9 mouse cellular contexts compared by ENCODE assay signal in the genomic region with DNA sequence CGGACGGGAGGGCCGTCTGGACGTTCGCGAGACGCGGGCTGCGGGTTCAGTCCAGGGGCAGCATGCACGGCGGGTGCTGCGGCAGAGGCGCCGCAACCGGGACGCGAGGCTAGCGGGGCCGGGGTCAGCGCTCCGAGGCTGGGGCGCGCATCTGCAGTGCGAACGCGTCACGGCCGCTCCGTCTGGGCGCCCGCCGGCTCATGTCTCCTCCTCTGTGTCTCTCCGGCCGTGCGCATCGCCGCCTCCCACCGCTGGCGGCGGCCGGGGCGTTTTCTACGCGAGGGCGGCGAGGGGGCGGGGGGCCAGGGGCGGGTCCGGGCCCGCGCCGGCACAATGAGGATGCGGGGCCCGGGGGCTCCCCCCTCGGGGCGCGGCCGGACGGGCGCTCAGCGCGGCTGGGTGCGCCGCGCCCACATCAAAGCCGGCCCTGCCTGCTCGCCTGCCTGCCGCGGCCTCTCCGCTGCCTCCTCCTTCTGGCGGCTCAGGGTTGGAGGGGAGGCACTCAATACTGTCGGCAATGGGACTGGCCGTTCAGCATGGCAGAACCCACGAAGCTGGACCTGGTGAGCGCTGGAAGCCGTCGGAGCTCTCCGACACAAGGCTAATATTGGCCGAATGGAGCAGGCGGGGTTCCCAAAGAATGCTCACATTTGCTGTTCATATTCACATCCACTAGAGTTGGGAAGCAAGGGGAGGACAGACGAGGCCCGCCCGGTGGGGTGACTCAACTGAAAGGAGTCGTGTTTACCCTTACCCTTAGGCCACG. TPM values are rescaled to one million over a fixed set of nuclear protein-coding genes. Genes with fewer than 3 reads are reported as not detected.
A peak's percentile ranks its signal among the peaks of the same experiment; 100 is the strongest.
DNase-seq lines count a peak whose midpoint lies in the region; ATAC-seq and TF ChIP-seq lines count a peak whose summit lies in the region.
"Had no signal": no experiment of that assay in that cellular context is flagged by ENCODE, and none has a peak within 500 bp of the region (broad histone marks: within the 10 kb centered on the region; RNA-seq: fewer than 3 reads in every experiment).

No protein-coding gene starts in this region.

- peaks cover 16% of the 10 kb centered on the region; the same call in 1 of the 2 replicates for H3K4me1 ChIP-seq in embryonic facial prominence, embryonic 11.5 days (ENCODE audit: control insufficient read depth, insufficient read depth, low read length)
- H3K4me1 ChIP-seq in heart, embryonic 13.5 days: peaks cover 50% of the 10 kb centered on the region
- H3K4me1 ChIP-seq in kidney, postnatal 0 days (replicated peaks; ENCODE audit: insufficient read depth, low read length): peaks cover 6% of the 10 kb centered on the region; the same call in 1 of the 2 replicates

- ATAC-seq in embryonic facial prominence, embryonic 11.5 days (replicated peaks; ENCODE audit: insufficient number of reproducible peaks, low FRiP score, low TSS enrichment, low read depth): peak; percentile 59
- peak; percentile 31; the same call in 1 of the 2 replicates for ATAC-seq in heart, embryonic 13.5 days (ENCODE audit: extremely low read depth, insufficient number of reproducible peaks, low FRiP score, low TSS enrichment)
- peak; percentile 38 for ATAC-seq in kidney, postnatal 0 days (replicated peaks; ENCODE audit: low FRiP score, low read depth)

- H3K27ac ChIP-seq in layer of hippocampus, adult 2 months: peak overlapping the region; percentile 53; the same call in 1 of the 2 replicates
- H3K27ac ChIP-seq in embryonic facial prominence, embryonic 11.5 days (replicated peaks; ENCODE audit: low read depth, low read length): 0 out of 2 replicates have a peak overlapping the region, but pooled peaks have one; percentile 13
- peak overlapping the region; percentile 53 for H3K27ac ChIP-seq in heart, embryonic 13.5 days (replicated peaks)
- H3K27ac ChIP-seq in kidney, postnatal 0 days: no peak overlapping the region

- DNase-seq in layer of hippocampus, adult 2 months (ENCODE audit: low spot score in 2 of 2): no peak
- no peak for DNase-seq in layer of hippocampus, postnatal 10 days (ENCODE audit: low spot score in 2 of 2)
- peak; percentile 67 for DNase-seq in embryonic facial prominence, embryonic 11.5 days (ENCODE audit: low spot score)
- peak; percentile 60 for DNase-seq in kidney, postnatal 0 days (ENCODE audit: low spot score)
- DNase-seq in lung, postnatal 25 days (ENCODE audit: low spot score): peak; percentile 31
- peak; percentile 75 for DNase-seq in retina, postnatal 1 day
- DNase-seq in right cerebral cortex, postnatal 4 days: no peak

- H3K9me3 ChIP-seq in embryonic facial prominence, embryonic 11.5 days (replicated peaks; ENCODE audit: control insufficient read depth, low read length): no peaks in the 10 kb centered on the region
- H3K9me3 ChIP-seq in heart, embryonic 13.5 days: no peaks in the 10 kb centered on the region
- H3K9me3 ChIP-seq in kidney, postnatal 0 days (replicated peaks; ENCODE audit: low read length): no peaks in the 10 kb centered on the region

- peak overlapping the region; percentile 98 for H3K4me2 ChIP-seq in embryonic facial prominence, embryonic 11.5 days (ENCODE audit: low read depth, low read length)
- H3K4me2 ChIP-seq in heart, embryonic 13.5 days: peak overlapping the region; percentile 96
- peak overlapping the region; percentile 94 for H3K4me2 ChIP-seq in kidney, postnatal 0 days (ENCODE audit: low read length)

- H3K27me3 ChIP-seq in embryonic facial prominence, embryonic 11.5 days (ENCODE audit: control insufficient read depth, insufficient read depth, low read length): peaks cover 12% of the 10 kb centered on the region
- peaks cover 27% of the 10 kb centered on the region for H3K27me3 ChIP-seq in heart, embryonic 13.5 days (replicated peaks)
- H3K27me3 ChIP-seq in kidney, postnatal 0 days (ENCODE audit: insufficient read depth, low read length): no peaks in the 10 kb centered on the region; the same call in 1 of the 2 replicates

- WGBS in embryonic facial prominence, embryonic 11.5 days: under 1% methylated on average over 50 of the region's 85 CpGs
- WGBS in heart, embryonic 13.5 days: under 1% methylated on average over 77 of the region's 85 CpGs
- WGBS in kidney, postnatal 0 days: under 1% methylated on average over 63 of the region's 85 CpGs

- peak overlapping the region; percentile 65 for H3K9ac ChIP-seq in embryonic facial prominence, embryonic 11.5 days (replicated peaks; ENCODE audit: low read length)
- H3K9ac ChIP-seq in heart, embryonic 13.5 days: peak overlapping the region; percentile 84
- peak overlapping the region; percentile 46 for H3K9ac ChIP-seq in kidney, postnatal 0 days (ENCODE audit: low read depth, low read length)

- H3K36me3 ChIP-seq in embryonic facial prominence, embryonic 11.5 days (replicated peaks; ENCODE audit: control insufficient read depth, insufficient read depth, low read depth, low read length): no peaks in the 10 kb centered on the region; the same call in 1 of the 2 replicates
- H3K36me3 ChIP-seq in heart, embryonic 13.5 days: peaks cover 34% of the 10 kb centered on the region
- H3K36me3 ChIP-seq in kidney, postnatal 0 days (ENCODE audit: insufficient read depth, low read length): peaks cover 18% of the 10 kb centered on the region

- H3K4me3 ChIP-seq in layer of hippocampus, adult 2 months: peak overlapping the region; percentile 59
- peak overlapping the region; percentile 54 for H3K4me3 ChIP-seq in embryonic facial prominence, embryonic 11.5 days (ENCODE audit: low read depth, low read length)
- H3K4me3 ChIP-seq in heart, embryonic 13.5 days: peak overlapping the region; percentile 71
- H3K4me3 ChIP-seq in kidney, postnatal 0 days (replicated peaks; ENCODE audit: low read depth, low read length): peak overlapping the region; percentile 52

- no peak for TF ChIP-seq CTCF in layer of hippocampus, adult 2 months (conservative IDR thresholded peaks at IDR 0.05)
- no peak for TF ChIP-seq CTCF in kidney, postnatal 0 days (IDR thresholded peaks at IDR 0.05; ENCODE audit: low read depth)

RNA-seq across cellular contexts. Expression of gene Fgf18, which starts 0.6 kb away (rescaled TPM):
- 1 to 10 TPM; 4.1 TPM for total RNA-seq in layer of hippocampus, adult 2 months (2021)
- 1 to 10 TPM; 8.1 to 8.9 TPM for total RNA-seq in layer of hippocampus, postnatal 10 days (2021)
- polyA plus RNA-seq in embryonic facial prominence, embryonic 11.5 days (2014; fragmentation: Nextera tagmentation; extraction: Ambion mirVana): 4.0 and 5.1 TPM in 2 replicates
- polyA plus RNA-seq in heart, embryonic 13.5 days (2015; fragmentation: Nextera tagmentation; extraction: Ambion mirVana): 3.3 and 4.3 TPM in 2 replicates
- 0.54 and 0.76 TPM in 2 replicates for polyA plus RNA-seq in kidney, postnatal 0 days (2015; fragmentation: Nextera tagmentation; extraction: Ambion mirVana)

RNA-seq across cellular contexts. Expression of gene Npm1, which starts 15.3 kb away (rescaled TPM):
- total RNA-seq in layer of hippocampus, adult 2 months (2021): 100 to 1,000 TPM; 183 to 184 TPM
- total RNA-seq in layer of hippocampus, postnatal 10 days (2021): 100 to 1,000 TPM; 225 to 246 TPM
- 1,326 and 1,437 TPM in 2 replicates for polyA plus RNA-seq in embryonic facial prominence, embryonic 11.5 days (2014; fragmentation: Nextera tagmentation; extraction: Ambion mirVana)
- 532 and 581 TPM in 2 replicates for polyA plus RNA-seq in heart, embryonic 13.5 days (2015; fragmentation: Nextera tagmentation; extraction: Ambion mirVana)
- polyA plus RNA-seq in kidney, postnatal 0 days (2015; fragmentation: Nextera tagmentation; extraction: Ambion mirVana): 901 and 905 TPM in 2 replicates

RNA-seq across cellular contexts. Expression of gene Tlx3, which starts 55.6 kb away (rescaled TPM):
- total RNA-seq in layer of hippocampus, adult 2 months (2021): not detected
- not detected for total RNA-seq in layer of hippocampus, postnatal 10 days (2021)
- 6.0 and 7.4 TPM in 2 replicates for polyA plus RNA-seq in embryonic facial prominence, embryonic 11.5 days (2014; fragmentation: Nextera tagmentation; extraction: Ambion mirVana)
- polyA plus RNA-seq in heart, embryonic 13.5 days (2015; fragmentation: Nextera tagmentation; extraction: Ambion mirVana): not detected in 2 replicates
- polyA plus RNA-seq in kidney, postnatal 0 days (2015; fragmentation: Nextera tagmentation; extraction: Ambion mirVana): not detected in 2 replicates
- total RNA-seq: layer of hippocampus, postnatal 14 days had no signal

Comparison
In these comparisons a context has a peak if more than half of its experiments do, and no peak if none do; other contexts are left out.
1. DNase-seq: peak in embryonic facial prominence, embryonic 11.5 days (single experiment), kidney, postnatal 0 days (single experiment), lung, postnatal 25 days (single experiment) and retina, postnatal 1 day (single experiment); none in layer of hippocampus, adult 2 months (0 of 2), layer of hippocampus, postnatal 10 days (0 of 2) and right cerebral cortex, postnatal 4 days (single experiment).
2. Peak in every context shown above with its lines, with median percentiles within 50 percentile points of each other: H3K4me3 ChIP-seq, ATAC-seq, H3K4me2 ChIP-seq and H3K9ac ChIP-seq.